Mouse (Mus musculus) C2C12 (cell line): ENCODE data around the gene Slc25a39. TPM values are rescaled to one million over a fixed set of nuclear protein-coding genes. Genes with fewer than 3 reads are reported as not detected.
"Not testable (repeated sequence)": the region's sequence is repeated elsewhere in the genome, so short reads cannot be mapped to it uniquely, and the experiment has no call there.

Source experiments
- H3K27me3 ChIP-seq: one replicate; pipeline ENCODE4 v1.6.1; 2011; ENCODE audit not compliant: control insufficient read depth, insufficient read depth, insufficient read length
- H3K36me3 ChIP-seq: one replicate; pipeline ENCODE4 v1.6.1; 2011; ENCODE audit not compliant: control insufficient read depth, insufficient read depth
- H3K4me3 ChIP-seq: one replicate; pipeline ENCODE4 v1.5.1; 2011; ENCODE audit warnings: mild to moderate bottlenecking, control low read depth; ENCODE audit not compliant: poor library complexity, insufficient read depth, severe bottlenecking
- H3K79me2 ChIP-seq: one replicate; pipeline ENCODE4 v1.6.1; 2011; ENCODE audit not compliant: control insufficient read depth, insufficient read depth
- H3K79me3 ChIP-seq: one replicate; pipeline ENCODE4 v1.6.1; 2011; ENCODE audit warnings: low read depth, control low read depth
- H3ac ChIP-seq: one replicate; pipeline ENCODE3; 2011; ENCODE audit warnings: low read depth; ENCODE audit not compliant: control insufficient read depth, insufficient read length
- CEBPB ChIP-seq: IDR thresholded peaks from one replicate; pipeline ENCODE4 v1.6.1; 2011; ENCODE audit warnings: low read depth, mild to moderate bottlenecking, control low read depth, moderate library complexity
- CTCF ChIP-seq: IDR thresholded peaks from one replicate; pipeline ENCODE4 v1.5.1; 2011; ENCODE audit not compliant: control insufficient read depth, insufficient read depth, insufficient read length
- FOSL1 ChIP-seq: IDR thresholded peaks from one replicate; pipeline ENCODE4 v1.8.0; 2011; ENCODE audit warnings: mild to moderate bottlenecking, low read length; ENCODE audit not compliant: poor library complexity, insufficient read depth, severe bottlenecking
- MAX ChIP-seq: IDR thresholded peaks from one replicate; pipeline ENCODE4 v1.6.1; 2011; ENCODE audit warnings: mild to moderate bottlenecking, control low read depth
- MYOD1 ChIP-seq: IDR thresholded peaks from one replicate; pipeline ENCODE4 v1.6.1; 2011; ENCODE audit warnings: low read depth; ENCODE audit not compliant: control insufficient read depth, insufficient read length
- MYOG ChIP-seq: IDR thresholded peaks from one replicate; pipeline ENCODE4 v1.6.1; 2011; ENCODE audit not compliant: control insufficient read depth, insufficient read length; ENCODE audit errors: extremely low read depth
- USF1 ChIP-seq: IDR thresholded peaks from one replicate; pipeline ENCODE4 v1.6.1; 2011; ENCODE audit warnings: low read depth, mild to moderate bottlenecking, control low read depth, moderate library complexity
- polyA plus RNA-seq: library from polyadenylated mRNA; unstranded; fragments of >200 nt; fragmentation: generic; extraction: Trizol; gene quantifications from one replicate; pipeline ENCODE4 v1.2.1, GENCODE M21; 2012; ENCODE audit warnings: missing spikeins

The Slc25a39 gene
- polyA plus RNA-seq, 1 experiment, result 174 TPM

GRCm38 (mm10) chr11:102369263-102369662 is 38.5 kb downstream of the Slc25a39 start:
- TF ChIP-seq CEBPB (no peak), CTCF (no peak), MYOG (no peak)
- Histone ChIP-seq H3K79me3 (no peaks in the 10 kb centered on the region), H3K79me2 (no peaks in the 10 kb centered on the region), H3K27me3 (peaks cover 76% of the 10 kb centered on the region), H3K36me3 (no peaks in the 10 kb centered on the region), H3K4me3 (no peak overlapping the region), H3ac (no peak overlapping the region)

- TF ChIP-seq FOSL1, result no peak
- no peak for TF ChIP-seq MAX
- TF ChIP-seq USF1, result no peak
- TF ChIP-seq CTCF, result no peak
- TF ChIP-seq MYOD1, result no peak
- TF ChIP-seq MYOG, result no peak
- Histone ChIP-seq H3ac (no peak overlapping the region), H3K4me3 (no peak overlapping the region), H3K36me3 (no peaks in the 10 kb centered on the region), H3K79me3 (no peaks in the 10 kb centered on the region), H3K27me3 (peaks cover 83% of the 10 kb centered on the region), H3K79me2 (no peaks in the 10 kb centered on the region)
Measured at GRCm38 (mm10) chr11:102368347-102368746, 39.4 kb downstream of the Slc25a39 start.

- Histone ChIP-seq H3ac (no peak overlapping the region), H3K36me3 (no peaks in the 10 kb centered on the region)
Measured at GRCm38 (mm10) chr11:102367504-102368280, 40.1 kb downstream of the Slc25a39 start.

GRCm38 (mm10) chr11:102366103-102366502 is 41.6 kb downstream of the Slc25a39 start, which contains the start of gene Slc4a1:
TSS of gene Slc4a1 (minus strand) at chr11:102366203.
- not testable (repeated sequence) for H3K4me3 ChIP-seq, H3K36me3 ChIP-seq, H3K79me2 ChIP-seq, H3ac ChIP-seq, H3K79me3 ChIP-seq
- H3K27me3 ChIP-seq, result peaks cover 89% of the 10 kb centered on the region

More at GRCm38 (mm10) chr11:102367504-102368280, 40.1 kb downstream of the Slc25a39 start:
- TF ChIP-seq CTCF (no peak), MYOG (no peak), CEBPB (no peak), FOSL1 (no peak), MYOD1 (no peak), MAX (no peak), USF1 (no peak)
- Histone ChIP-seq H3K79me3 (no peaks in the 10 kb centered on the region), H3K27me3 (peaks cover 84% of the 10 kb centered on the region), H3K79me2 (no peaks in the 10 kb centered on the region), H3K4me3 (no peak overlapping the region)

GRCm38 (mm10) chr11:102365699-102366098 is 42.0 kb downstream of the Slc25a39 start:
- no peak for TF ChIP-seq CEBPB
- no peak for TF ChIP-seq MAX
- TF ChIP-seq CTCF, result no peak
- TF ChIP-seq MYOG, result no peak
- no peak for TF ChIP-seq FOSL1
- TF ChIP-seq MYOD1, result no peak
- no peak for TF ChIP-seq USF1
- H3K79me3 ChIP-seq, result no peaks in the 10 kb centered on the region
- peaks cover 89% of the 10 kb centered on the region for H3K27me3 ChIP-seq
- no peak overlapping the region for H3ac ChIP-seq
- no peaks in the 10 kb centered on the region for H3K79me2 ChIP-seq
- no peaks in the 10 kb centered on the region for H3K36me3 ChIP-seq
- no peak overlapping the region for H3K4me3 ChIP-seq

- Histone ChIP-seq H3K4me3 (no peak overlapping the region), H3K79me3 (no peaks in the 10 kb centered on the region), H3K79me2 (no peaks in the 10 kb centered on the region), H3ac (no peak overlapping the region), H3K36me3 (no peaks in the 10 kb centered on the region), H3K27me3 (peaks cover 89% of the 10 kb centered on the region)
- TF ChIP-seq FOSL1, result no peak
- TF ChIP-seq CEBPB, result no peak
- TF ChIP-seq CTCF, result no peak
- no peak for TF ChIP-seq MAX
- TF ChIP-seq USF1, result no peak
- TF ChIP-seq MYOG, result no peak
- no peak for TF ChIP-seq MYOD1
Measured at GRCm38 (mm10) chr11:102364570-102365371, 43.0 kb downstream of the Slc25a39 start.
